Mouse (Mus musculus): ENCODE results near the gene Ddx31. TPM values are rescaled to one million over a fixed set of nuclear protein-coding genes. Genes with fewer than 3 reads are reported as not detected.

Ddx31 gene
- polyA plus RNA-seq, 1 experiment: 10.0 TPM

DNA sequence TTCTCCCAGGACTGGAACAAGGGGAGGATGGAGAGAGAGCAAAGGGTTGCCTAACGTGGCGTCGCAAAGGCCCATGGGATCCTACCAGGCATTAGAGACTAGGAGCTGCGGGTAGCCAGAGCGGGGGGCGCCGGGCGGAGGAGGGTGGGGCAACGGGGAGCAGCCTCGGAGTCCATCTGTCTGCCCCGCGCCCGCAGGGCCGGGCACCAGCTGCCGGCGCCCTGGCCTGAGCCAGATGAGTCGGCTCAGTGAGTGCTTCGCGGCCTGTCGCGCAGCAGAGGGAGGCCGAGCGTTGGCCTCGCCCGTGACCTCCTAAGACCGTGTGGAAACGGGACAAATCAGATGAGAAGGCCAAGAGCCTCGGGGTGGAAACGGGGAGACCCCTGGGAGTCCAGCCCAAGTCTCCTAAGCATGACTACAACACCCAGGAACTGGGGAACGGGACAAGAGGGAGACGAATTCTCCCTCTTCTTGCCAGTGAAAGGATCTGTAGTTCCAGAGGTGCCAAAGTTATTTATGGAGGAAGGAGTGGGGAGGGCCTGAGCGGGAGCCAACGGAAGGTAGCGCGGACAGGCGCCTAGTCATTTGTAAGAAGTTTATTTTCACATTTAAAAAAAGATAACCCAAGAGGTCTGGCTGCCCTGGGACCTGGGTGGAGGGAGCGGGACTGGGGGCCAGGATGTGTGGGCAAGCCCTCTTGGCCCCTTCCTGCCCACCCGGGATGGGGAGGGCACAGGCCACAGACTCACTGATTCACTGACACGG is 68.4 kb downstream of the Ddx31 start:
- no peak overlapping the region for H3K4me3 ChIP-seq (ENCODE audit: control insufficient read depth, insufficient read depth, low read length)
- no peak for DNase-seq
- TF ChIP-seq CTCF (IDR thresholded peaks at IDR 0.05; ENCODE audit: borderline replicate concordance, control insufficient read depth, extremely low read depth, insufficient read depth, low read length, poor library complexity) (no peak), POLR2A (IDR thresholded peaks at IDR 0.05; ENCODE audit: control insufficient read depth, extremely low read depth, insufficient read depth, low read length, poor library complexity) (no peak)
- no peaks in the 10 kb centered on the region for H3K4me1 ChIP-seq (replicated peaks; ENCODE audit: control insufficient read depth, insufficient read depth, low read length)
- peaks cover 23% of the 10 kb centered on the region for H3K27me3 ChIP-seq (ENCODE audit: control insufficient read depth, insufficient read depth, low read length)
- H3K27ac ChIP-seq (ENCODE audit: control insufficient read depth, insufficient read depth, low read length): no peak overlapping the region
- H3K36me3 ChIP-seq (ENCODE audit: control insufficient read depth, insufficient read depth, low read length): no peaks in the 10 kb centered on the region; the same call in 1 of the 2 replicates
- 6% methylated on average over 39 of the region's 39 CpGs for WGBS

DNA sequence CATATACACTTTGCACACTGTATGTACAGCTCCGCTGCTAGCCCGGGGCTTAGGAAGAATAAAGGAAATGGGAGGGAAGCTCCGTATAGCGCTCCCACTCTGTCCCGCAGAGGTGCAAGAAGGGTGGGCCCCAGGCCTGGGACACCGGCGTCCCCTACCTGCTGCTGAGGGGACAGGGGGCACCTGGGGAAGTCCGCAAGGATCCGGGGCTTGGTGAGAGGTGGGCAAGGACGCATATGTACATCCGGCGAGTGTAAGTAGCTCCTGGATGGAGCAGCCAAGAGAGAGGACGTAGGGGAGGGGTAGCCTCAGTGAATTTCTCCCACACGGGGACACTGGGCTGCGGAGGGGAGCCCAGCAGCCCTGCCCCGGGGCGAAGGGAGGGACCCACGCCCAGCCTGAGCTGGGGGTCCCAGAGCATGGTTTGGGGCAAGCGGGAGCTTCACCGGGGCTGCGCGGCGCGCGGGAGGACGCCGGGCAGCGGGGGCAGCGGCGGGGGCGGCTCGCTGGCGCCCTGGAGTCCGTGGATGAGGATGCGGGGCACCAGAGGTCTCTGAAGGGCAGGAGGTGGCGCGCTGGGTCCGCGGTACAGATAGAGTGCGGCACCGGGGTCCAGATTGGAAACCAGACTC is 69.1 kb downstream of the Ddx31 start:
- TF ChIP-seq CTCF (IDR thresholded peaks at IDR 0.05; ENCODE audit: borderline replicate concordance, control insufficient read depth, extremely low read depth, insufficient read depth, low read length, poor library complexity) (no peak), POLR2A (IDR thresholded peaks at IDR 0.05; ENCODE audit: control insufficient read depth, extremely low read depth, insufficient read depth, low read length, poor library complexity) (no peak)
- WGBS: 8% methylated on average over 38 of the region's 41 CpGs
- H3K27ac ChIP-seq (ENCODE audit: control insufficient read depth, insufficient read depth, low read length): no peak overlapping the region
- H3K36me3 ChIP-seq (ENCODE audit: control insufficient read depth, insufficient read depth, low read length): no peaks in the 10 kb centered on the region; the same call in 1 of the 2 replicates
- H3K27me3 ChIP-seq (ENCODE audit: control insufficient read depth, insufficient read depth, low read length): peaks cover 23% of the 10 kb centered on the region
- H3K4me3 ChIP-seq (ENCODE audit: control insufficient read depth, insufficient read depth, low read length): no peak overlapping the region
- H3K4me1 ChIP-seq (replicated peaks; ENCODE audit: control insufficient read depth, insufficient read depth, low read length): no peaks in the 10 kb centered on the region
- no peak for DNase-seq

DNA sequence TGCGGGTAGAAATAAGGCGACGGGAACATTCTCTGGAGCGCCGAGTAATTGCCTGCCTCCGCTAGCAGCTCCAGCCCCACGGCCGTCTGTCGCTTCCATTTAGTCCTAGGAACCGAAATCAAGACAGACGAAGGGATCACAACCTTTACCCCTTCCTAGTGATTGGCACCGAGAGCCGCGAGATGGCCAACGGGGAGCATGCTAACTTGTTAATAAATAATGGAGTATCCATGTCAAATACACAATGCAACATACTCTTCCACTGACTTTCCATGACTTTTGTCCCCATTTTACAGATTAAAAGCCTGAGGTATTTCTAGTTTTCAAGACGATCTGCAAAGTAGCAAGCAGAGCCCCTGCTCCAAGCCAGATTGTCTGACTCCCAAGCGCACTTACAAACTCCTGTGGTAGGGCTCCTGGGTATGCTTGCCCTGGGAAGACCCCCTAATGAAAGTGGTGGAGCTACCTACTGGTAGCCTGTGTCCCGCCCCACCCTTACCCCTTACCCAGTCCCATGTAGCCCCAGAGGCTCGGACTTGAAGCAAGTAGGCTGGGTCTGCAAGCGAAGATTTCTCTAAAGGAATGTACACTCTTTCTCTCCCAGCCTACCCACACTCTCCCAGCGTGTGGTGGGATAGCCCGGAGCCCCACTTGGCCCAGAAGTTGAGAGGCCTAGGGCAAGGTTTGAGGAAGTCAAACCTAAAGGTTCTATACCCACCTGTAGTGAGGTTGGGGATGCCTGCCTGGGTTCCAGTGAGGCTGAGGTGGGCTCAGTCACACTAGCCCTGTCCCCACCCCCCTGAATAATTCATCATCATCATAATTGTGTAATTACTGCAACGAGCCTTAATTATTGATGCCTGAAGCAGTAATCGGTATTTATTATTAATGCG is 69.9 kb downstream of the Ddx31 start:
- WGBS: 20% methylated on average over 25 of the region's 25 CpGs
- Histone ChIP-seq H3K4me1 (replicated peaks; ENCODE audit: control insufficient read depth, insufficient read depth, low read length) (no peaks in the 10 kb centered on the region), H3K27ac (ENCODE audit: control insufficient read depth, insufficient read depth, low read length) (no peak overlapping the region), H3K4me3 (ENCODE audit: control insufficient read depth, insufficient read depth, low read length) (no peak overlapping the region), H3K27me3 (ENCODE audit: control insufficient read depth, insufficient read depth, low read length) (peaks cover 23% of the 10 kb centered on the region), H3K36me3 (ENCODE audit: control insufficient read depth, insufficient read depth, low read length) (no peaks in the 10 kb centered on the region; the same call in 1 of the 2 replicates)
- TF ChIP-seq CTCF (IDR thresholded peaks at IDR 0.05; ENCODE audit: borderline replicate concordance, control insufficient read depth, extremely low read depth, insufficient read depth, low read length, poor library complexity): no peak
- no peak for TF ChIP-seq POLR2A (IDR thresholded peaks at IDR 0.05; ENCODE audit: control insufficient read depth, extremely low read depth, insufficient read depth, low read length, poor library complexity)
- no peak for DNase-seq

DNA sequence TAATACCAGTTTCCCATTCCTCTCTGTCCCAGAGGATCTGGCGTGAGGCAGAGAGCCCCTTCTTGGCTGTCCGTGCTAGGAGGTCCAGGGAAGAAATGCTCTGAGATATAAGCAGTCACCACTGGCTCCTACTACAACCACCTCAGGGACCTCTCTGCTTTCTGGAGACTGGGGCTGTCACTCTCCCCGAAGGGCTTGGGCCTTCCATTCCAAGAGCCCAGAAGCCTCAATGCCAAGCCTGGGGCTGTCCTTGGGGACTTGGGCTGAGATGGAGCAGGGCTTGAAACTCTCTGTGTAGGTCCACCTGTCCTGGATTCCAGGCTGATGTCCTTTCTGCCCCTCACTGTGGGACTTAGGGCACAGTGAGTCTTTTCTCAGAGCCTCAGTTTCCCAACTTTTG is 70.7 kb downstream of the Ddx31 start:
- Histone ChIP-seq H3K27ac (ENCODE audit: control insufficient read depth, insufficient read depth, low read length) (no peak overlapping the region), H3K4me3 (ENCODE audit: control insufficient read depth, insufficient read depth, low read length) (no peak overlapping the region), H3K27me3 (ENCODE audit: control insufficient read depth, insufficient read depth, low read length) (peaks cover 28% of the 10 kb centered on the region), H3K4me1 (replicated peaks; ENCODE audit: control insufficient read depth, insufficient read depth, low read length) (0 out of 2 replicates have a peak, but pooled peaks cover under 1% of the 10 kb centered on the region), H3K36me3 (ENCODE audit: control insufficient read depth, insufficient read depth, low read length) (no peaks in the 10 kb centered on the region)
- TF ChIP-seq POLR2A (IDR thresholded peaks at IDR 0.05; ENCODE audit: control insufficient read depth, extremely low read depth, insufficient read depth, low read length, poor library complexity): no peak
- TF ChIP-seq CTCF (IDR thresholded peaks at IDR 0.05; ENCODE audit: borderline replicate concordance, control insufficient read depth, extremely low read depth, insufficient read depth, low read length, poor library complexity): no peak
- 35% methylated on average over 3 of the region's 3 CpGs for WGBS
- DNase-seq: no peak

DNA sequence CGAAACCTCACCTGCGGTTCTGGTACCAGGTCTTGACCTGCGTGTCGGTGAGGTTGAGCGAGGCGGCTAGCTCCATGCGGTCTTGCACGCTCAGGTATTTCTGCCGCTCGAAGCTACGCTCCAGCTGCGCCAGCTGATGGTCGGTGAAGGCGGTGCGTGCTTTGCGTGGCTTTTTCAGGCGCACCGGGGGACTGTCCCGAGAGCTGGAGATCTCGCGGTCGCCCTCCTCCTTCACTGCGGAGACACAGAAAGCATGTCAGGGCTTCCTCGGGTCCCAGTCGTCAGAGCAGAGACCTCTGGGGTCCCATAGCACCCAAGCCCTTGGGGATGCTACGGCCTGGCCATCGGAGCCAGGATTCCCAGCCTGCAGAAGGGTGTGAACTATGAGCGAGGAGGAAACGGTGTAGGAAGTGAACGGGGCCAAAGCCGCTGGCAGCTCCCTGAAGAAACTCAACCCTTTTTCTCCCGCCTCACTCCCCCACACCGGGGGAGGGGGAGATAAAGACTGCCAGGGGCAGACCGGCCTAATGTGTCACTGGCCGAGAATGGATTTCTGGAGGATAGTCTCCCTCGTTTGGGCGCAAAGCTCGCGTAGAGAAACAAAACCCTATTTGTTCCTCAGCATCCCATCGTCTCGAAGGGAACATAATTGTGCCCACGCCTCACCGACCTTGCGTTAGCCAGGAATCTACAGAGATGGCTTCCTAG is 71.3 kb downstream of the Ddx31 start:
- Histone ChIP-seq H3K27ac (ENCODE audit: control insufficient read depth, insufficient read depth, low read length) (no peak overlapping the region), H3K4me3 (ENCODE audit: control insufficient read depth, insufficient read depth, low read length) (no peak overlapping the region), H3K27me3 (ENCODE audit: control insufficient read depth, insufficient read depth, low read length) (peaks cover 30% of the 10 kb centered on the region), H3K4me1 (replicated peaks; ENCODE audit: control insufficient read depth, insufficient read depth, low read length) (peaks cover 4% of the 10 kb centered on the region; the same call in 1 of the 2 replicates), H3K36me3 (ENCODE audit: control insufficient read depth, insufficient read depth, low read length) (no peaks in the 10 kb centered on the region)
- no peak for DNase-seq
- WGBS: 8% methylated on average over 44 of the region's 44 CpGs
- TF ChIP-seq POLR2A (IDR thresholded peaks at IDR 0.05; ENCODE audit: control insufficient read depth, extremely low read depth, insufficient read depth, low read length, poor library complexity) (no peak), CTCF (IDR thresholded peaks at IDR 0.05; ENCODE audit: borderline replicate concordance, control insufficient read depth, extremely low read depth, insufficient read depth, low read length, poor library complexity) (no peak)
